Mouse (Mus musculus): ENCODE data around the gene Fam129a. TPM values are rescaled to one million over a fixed set of nuclear protein-coding genes. Genes with fewer than 3 reads are reported as not detected.

Fam129a gene
- total RNA-seq, 1 experiment = 7.5 TPM

GRCm38 (mm10) chr1:151581977-151582376 is 11.0 kb downstream of the Fam129a start:
- H3K4me1 ChIP-seq (ENCODE audit: control insufficient read depth in 2 of 2, insufficient read depth in 2 of 2, low read length in 2 of 2, poor library complexity in 1 of 2) = peaks cover 0 to 2% of the 10 kb centered on the region in 2 experiments; a peak in 1 of 4 replicates
- in situ Hi-C loops (cut with MboI; ENCODE audit: low sequenced_read_pairs in 2 of 2, unreplicated experiment in 2 of 2) = no loop called here
- H3K9ac ChIP-seq (ENCODE audit: insufficient read depth, low read depth, low read length, poor library complexity, severe bottlenecking) = no peak overlapping the region
- H3K9me3 ChIP-seq (ENCODE audit: control insufficient read depth, insufficient read depth, low read depth, low read length) = no peaks in the 10 kb centered on the region
- no peaks in the 10 kb centered on the region for H3K36me3 ChIP-seq (ENCODE audit: control insufficient read depth, insufficient read depth, low read length, poor library complexity, severe bottlenecking)
- no peak for DNase-seq (ENCODE audit: low read depth, low spot score)
- no peak overlapping the region for H3K27ac ChIP-seq (ENCODE audit: insufficient read depth, low read depth, low read length, poor library complexity, severe bottlenecking)
- H3K4me3 ChIP-seq (ENCODE audit: insufficient read depth in 1 of 2, low read depth in 1 of 2, low read length in 2 of 2, poor library complexity in 1 of 2, severe bottlenecking in 1 of 2) = no peak overlapping the region
- TF ChIP-seq CHD2 (IDR thresholded peaks at IDR 0.05; ENCODE audit: low read depth, low read length) = no peak
- TF ChIP-seq ZNF384 (IDR thresholded peaks at IDR 0.05; ENCODE audit: low read depth, low read length) = no peak
- no peak for TF ChIP-seq ZC3H11A (IDR thresholded peaks at IDR 0.05; ENCODE audit: borderline replicate concordance, low read depth, low read length)
- no peak for TF ChIP-seq MAFK (IDR thresholded peaks at IDR 0.05; ENCODE audit: insufficient read depth, low read depth, low read length)
- TF ChIP-seq HCFC1 (IDR thresholded peaks at IDR 0.05; ENCODE audit: borderline replicate concordance, insufficient read depth, low read length) = no peak

- Histone ChIP-seq H3K4me1 (ENCODE audit: control insufficient read depth in 2 of 2, insufficient read depth in 2 of 2, low read length in 2 of 2, poor library complexity in 1 of 2) (peaks cover 0 to 2% of the 10 kb centered on the region in 2 experiments; a peak in 1 of 4 replicates), H3K9ac (ENCODE audit: insufficient read depth, low read depth, low read length, poor library complexity, severe bottlenecking) (no peak overlapping the region), H3K27ac (ENCODE audit: insufficient read depth, low read depth, low read length, poor library complexity, severe bottlenecking) (no peak overlapping the region), H3K9me3 (ENCODE audit: control insufficient read depth, insufficient read depth, low read depth, low read length) (no peaks in the 10 kb centered on the region), H3K36me3 (ENCODE audit: control insufficient read depth, insufficient read depth, low read length, poor library complexity, severe bottlenecking) (no peaks in the 10 kb centered on the region), H3K4me3 (ENCODE audit: insufficient read depth in 1 of 2, low read depth in 1 of 2, low read length in 2 of 2, poor library complexity in 1 of 2, severe bottlenecking in 1 of 2) (no peak overlapping the region)
- in situ Hi-C loops (cut with MboI; ENCODE audit: low sequenced_read_pairs in 2 of 2, unreplicated experiment in 2 of 2) = no loop called here
- DNase-seq (ENCODE audit: low read depth, low spot score) = no peak
- TF ChIP-seq HCFC1 (IDR thresholded peaks at IDR 0.05; ENCODE audit: borderline replicate concordance, insufficient read depth, low read length) = no peak
- TF ChIP-seq CHD2 (IDR thresholded peaks at IDR 0.05; ENCODE audit: low read depth, low read length) = no peak
- TF ChIP-seq ZNF384 (IDR thresholded peaks at IDR 0.05; ENCODE audit: low read depth, low read length) = no peak
- TF ChIP-seq ZC3H11A (IDR thresholded peaks at IDR 0.05; ENCODE audit: borderline replicate concordance, low read depth, low read length) = no peak
- no peak for TF ChIP-seq MAFK (IDR thresholded peaks at IDR 0.05; ENCODE audit: insufficient read depth, low read depth, low read length)
These were observed 12.6 kb downstream of the Fam129a start for GRCm38 (mm10) chr1:151583457-151584181.

GRCm38 (mm10) chr1:151584182-151584471 is 13.1 kb downstream of the Fam129a start:
- in situ Hi-C loops (cut with MboI; ENCODE audit: low sequenced_read_pairs in 2 of 2, unreplicated experiment in 2 of 2) = no loop called here
- Histone ChIP-seq H3K9me3 (ENCODE audit: control insufficient read depth, insufficient read depth, low read depth, low read length) (no peaks in the 10 kb centered on the region), H3K9ac (ENCODE audit: insufficient read depth, low read depth, low read length, poor library complexity, severe bottlenecking) (no peak overlapping the region), H3K36me3 (ENCODE audit: control insufficient read depth, insufficient read depth, low read length, poor library complexity, severe bottlenecking) (no peaks in the 10 kb centered on the region), H3K4me1 (ENCODE audit: control insufficient read depth in 2 of 2, insufficient read depth in 2 of 2, low read length in 2 of 2, poor library complexity in 1 of 2) (peaks cover 0 to 2% of the 10 kb centered on the region in 2 experiments; a peak in 1 of 4 replicates), H3K4me3 (ENCODE audit: insufficient read depth in 1 of 2, low read depth in 1 of 2, low read length in 2 of 2, poor library complexity in 1 of 2, severe bottlenecking in 1 of 2) (no peak overlapping the region), H3K27ac (ENCODE audit: insufficient read depth, low read depth, low read length, poor library complexity, severe bottlenecking) (no peak overlapping the region)
- TF ChIP-seq ZNF384 (IDR thresholded peaks at IDR 0.05; ENCODE audit: low read depth, low read length) (no peak), ZC3H11A (IDR thresholded peaks at IDR 0.05; ENCODE audit: borderline replicate concordance, low read depth, low read length) (no peak)
- no peak for DNase-seq (ENCODE audit: low read depth, low spot score)

- Histone ChIP-seq H3K36me3 (ENCODE audit: control insufficient read depth, insufficient read depth, low read length, poor library complexity, severe bottlenecking) (no peaks in the 10 kb centered on the region), H3K9ac (ENCODE audit: insufficient read depth, low read depth, low read length, poor library complexity, severe bottlenecking) (no peak overlapping the region), H3K4me1 (ENCODE audit: control insufficient read depth in 2 of 2, insufficient read depth in 2 of 2, low read length in 2 of 2, poor library complexity in 1 of 2) (peaks cover 0 to 2% of the 10 kb centered on the region in 2 experiments; a peak in 1 of 4 replicates), H3K27ac (ENCODE audit: insufficient read depth, low read depth, low read length, poor library complexity, severe bottlenecking) (no peak overlapping the region), H3K4me3 (ENCODE audit: insufficient read depth in 1 of 2, low read depth in 1 of 2, low read length in 2 of 2, poor library complexity in 1 of 2, severe bottlenecking in 1 of 2) (no peak overlapping the region), H3K9me3 (ENCODE audit: control insufficient read depth, insufficient read depth, low read depth, low read length) (no peaks in the 10 kb centered on the region)
- TF ChIP-seq MAFK (IDR thresholded peaks at IDR 0.05; ENCODE audit: insufficient read depth, low read depth, low read length) = no peak
- DNase-seq (ENCODE audit: low read depth, low spot score) = no peak
- in situ Hi-C loops (cut with MboI; ENCODE audit: low sequenced_read_pairs in 2 of 2, unreplicated experiment in 2 of 2) = no loop called here
These were observed 13.7 kb downstream of the Fam129a start for GRCm38 (mm10) chr1:151584565-151585216.

- Histone ChIP-seq H3K9me3 (ENCODE audit: control insufficient read depth, insufficient read depth, low read depth, low read length) (no peaks in the 10 kb centered on the region), H3K9ac (ENCODE audit: insufficient read depth, low read depth, low read length, poor library complexity, severe bottlenecking) (no peak overlapping the region), H3K4me3 (ENCODE audit: insufficient read depth in 1 of 2, low read depth in 1 of 2, low read length in 2 of 2, poor library complexity in 1 of 2, severe bottlenecking in 1 of 2) (no peak overlapping the region), H3K27ac (ENCODE audit: insufficient read depth, low read depth, low read length, poor library complexity, severe bottlenecking) (no peak overlapping the region), H3K36me3 (ENCODE audit: control insufficient read depth, insufficient read depth, low read length, poor library complexity, severe bottlenecking) (no peaks in the 10 kb centered on the region), H3K4me1 (ENCODE audit: control insufficient read depth in 2 of 2, insufficient read depth in 2 of 2, low read length in 2 of 2, poor library complexity in 1 of 2) (peaks cover 0 to 2% of the 10 kb centered on the region in 2 experiments; a peak in 1 of 4 replicates)
- in situ Hi-C loops (cut with MboI; ENCODE audit: low sequenced_read_pairs in 2 of 2, unreplicated experiment in 2 of 2) = no loop called here
- no peak for TF ChIP-seq HCFC1 (IDR thresholded peaks at IDR 0.05; ENCODE audit: borderline replicate concordance, insufficient read depth, low read length)
- no peak for DNase-seq (ENCODE audit: low read depth, low spot score)
These were observed 14.7 kb downstream of the Fam129a start for GRCm38 (mm10) chr1:151585647-151586046.
